Mouse (Mus musculus) mouse trophoblast stem cell (cell line): ENCODE data around the gene Hist1h2bk.
"Not testable (repeated sequence)": the region's sequence is repeated elsewhere in the genome, so short reads cannot be mapped to it uniquely, and the experiment has no call there.

Experiments
- in situ Hi-C, 2 experiments: fragments of 300-500 bp; cut with MseI, MboI; formaldehyde crosslinking; loops; 2 replicates in 1 of 2; 3 replicates in 1 of 2; pipeline ENCODE4 v1.15.1; 2025

Hist1h2bk gene

GRCm38 (mm10) chr13:22063468-22063867 lies 27.8 kb downstream of the Hist1h2bk start:
- in situ Hi-C loops, result no loop called here

GRCm38 (mm10) chr13:22084140-22084539 lies 48.5 kb downstream of the Hist1h2bk start, which contains the start of gene Vmn1r188:
TSS of gene Vmn1r188 (plus strand) at chr13:22084440.
- in situ Hi-C loops, result not testable (repeated sequence)
